Mouse (Mus musculus) lung, embryonic 16.5 days (tissue): ENCODE results near the gene Wdr24. TPM values are rescaled to one million over a fixed set of nuclear protein-coding genes. Genes with fewer than 3 reads are reported as not detected.

Experiments used
- ATAC-seq: fragments of 200-750 bp; cut with Nextera tagmentation; 2 replicates; pipeline ENCODE4 v1.8.0; 2017; ENCODE audit warnings: low read depth, mild to moderate bottlenecking, moderate library complexity
- H3K27ac ChIP-seq: fragments of 300-500 bp; sonication (generic); 2 replicates; pipeline ENCODE4 v1.5.1; 2014; ENCODE audit warnings: mild to moderate bottlenecking, control low read depth, low read length
- H3K27me3 ChIP-seq: fragments of 300-500 bp; sonication (generic); 2 replicates; pipeline ENCODE4 v1.6.1; 2014; ENCODE audit warnings: low read depth, low read length, mixed read lengths; ENCODE audit not compliant: control insufficient read depth, insufficient read depth
- H3K36me3 ChIP-seq: fragments of 300-500 bp; sonication (generic); 2 replicates; pipeline ENCODE4 v1.6.1; 2014; ENCODE audit warnings: low read length; ENCODE audit not compliant: control insufficient read depth, insufficient read depth
- H3K4me1 ChIP-seq: fragments of 300-500 bp; sonication (generic); replicated peaks from 2 replicates; pipeline ENCODE4 v1.6.1; 2014; ENCODE audit warnings: low read length, mixed read lengths; ENCODE audit not compliant: control insufficient read depth, insufficient read depth
- H3K4me2 ChIP-seq: fragments of 300-500 bp; sonication (generic); 2 replicates; pipeline ENCODE4 v1.6.1; 2014; ENCODE audit warnings: low read depth, low read length, control low read depth
- H3K4me3 ChIP-seq: fragments of 300-500 bp; sonication (generic); 2 replicates; pipeline ENCODE4 v1.5.1; 2014; ENCODE audit warnings: mild to moderate bottlenecking, low read length, control low read depth
- H3K9ac ChIP-seq: fragments of 300-500 bp; sonication (generic); 2 replicates; pipeline ENCODE4 v1.6.1; 2014; ENCODE audit warnings: low read length, control low read depth
- H3K9me3 ChIP-seq: fragments of 300-500 bp; sonication (generic); 2 replicates; pipeline ENCODE4 v1.6.1; 2016; ENCODE audit warnings: low read length; ENCODE audit not compliant: control insufficient read depth
- WGBS: fragments of 180-500 bp; shearing (Covaris S2); extraction: QIAGEN DNeasy Blood & Tissue Kit; methylation state at CpG from one replicate; pipeline ENCODE4 v1.1.7; 2014; 5-methylcytosine and 5-hydroxymethylcytosine counted together
- microRNA-seq: library from miRNA; unstranded; fragments of <30 nt; microRNA quantifications from one replicate; pipeline ENCODE4, GENCODE M21; 2016
- polyA plus RNA-seq: library from polyadenylated mRNA; unstranded; fragments of >200 nt; fragmentation: Nextera tagmentation; extraction: Ambion mirVana; gene quantifications from 2 replicates; pipeline ENCODE4 v1.2.1, GENCODE M21; 2015

Wdr24 gene
- polyA plus RNA-seq, 1 experiment from 2014 or later: 28.5 TPM

GRCm38 (mm10) chr17:25877741-25878610 is 54.5 kb downstream of the Wdr24 start:
- H3K4me2 ChIP-seq: no peak overlapping the region
- H3K9ac ChIP-seq: no peak overlapping the region
- H3K36me3 ChIP-seq: peaks cover 9% of the 10 kb centered on the region; the same call in 1 of the 2 replicates
- no peaks in the 10 kb centered on the region for H3K9me3 ChIP-seq
- H3K4me3 ChIP-seq: no peak overlapping the region
- no peak overlapping the region for H3K27ac ChIP-seq
- no peaks in the 10 kb centered on the region for H3K27me3 ChIP-seq
- peaks cover 19% of the 10 kb centered on the region for H3K4me1 ChIP-seq
- 92% methylated on average over 32 of the region's 32 CpGs for WGBS
- no peak for ATAC-seq

Small RNA genes within 50 kb of the gene (microRNA-seq; reads per million reads assigned to microRNA genes)
- gene Mir3082: not detected
- gene Mir6966: not detected

Other genes starting within 250 kb of the Wdr24 start
- 26.9 TPM in 2 replicates for gene Lmf1, start 244.5 kb upstream of the Wdr24 start, polyA plus RNA-seq
- gene Gng13, start 106.5 kb upstream of the Wdr24 start, polyA plus RNA-seq: 2.5 and 2.8 TPM in 2 replicates
- gene Chtf18, start 96.2 kb upstream of the Wdr24 start, polyA plus RNA-seq: 32.2 and 37.0 TPM in 2 replicates
- gene Rpusd1, start 96.0 kb upstream of the Wdr24 start, polyA plus RNA-seq: 25.0 and 26.6 TPM in 2 replicates
- gene Mslnl, start 87.6 kb upstream of the Wdr24 start, polyA plus RNA-seq: 1.4 TPM in 2 replicates
- 42.8 and 68.0 TPM in 2 replicates for gene Msln, start 69.2 kb upstream of the Wdr24 start, polyA plus RNA-seq
- gene Narfl, start 49.9 kb upstream of the Wdr24 start, polyA plus RNA-seq: 27.8 and 30.9 TPM in 2 replicates
- gene Haghl, start 38.0 kb upstream of the Wdr24 start, polyA plus RNA-seq: 57.5 and 57.7 TPM in 2 replicates
- gene Ccdc78, start 37.0 kb upstream of the Wdr24 start, polyA plus RNA-seq: 2.1 and 4.5 TPM in 2 replicates
- 115 and 125 TPM in 2 replicates for gene Fam173a, start 30.7 kb upstream of the Wdr24 start, polyA plus RNA-seq
- gene AC134908.4, start 28.0 kb upstream of the Wdr24 start, polyA plus RNA-seq: not detected in 2 replicates
- gene Metrn, start 26.5 kb upstream of the Wdr24 start, polyA plus RNA-seq: 43.3 and 44.2 TPM in 2 replicates
- gene Fbxl16, start 14.5 kb upstream of the Wdr24 start, polyA plus RNA-seq: 1.1 and 1.2 TPM in 2 replicates
- gene Jmjd8, start 5.2 kb downstream of the Wdr24 start, polyA plus RNA-seq: 55.4 and 57.2 TPM in 2 replicates
- gene Stub1, start 9.8 kb downstream of the Wdr24 start, polyA plus RNA-seq: 314 and 316 TPM in 2 replicates
- gene Rhbdl1, start 13.7 kb downstream of the Wdr24 start, polyA plus RNA-seq: 0.68 and 1.5 TPM in 2 replicates
- gene Gm20683, start 18.1 kb downstream of the Wdr24 start, polyA plus RNA-seq: 1.9 and 2.3 TPM in 2 replicates
- gene Rhot2, start 21.2 kb downstream of the Wdr24 start, polyA plus RNA-seq: 18.3 and 18.6 TPM in 2 replicates
- gene Wdr90, start 37.9 kb downstream of the Wdr24 start, polyA plus RNA-seq: 32.6 and 33.4 TPM in 2 replicates
- gene Mcrip2, start 45.1 kb downstream of the Wdr24 start, polyA plus RNA-seq: 20.6 and 21.6 TPM in 2 replicates
- gene Mettl26, start 51.4 kb downstream of the Wdr24 start, polyA plus RNA-seq: 54.2 and 58.4 TPM in 2 replicates
- 0.43 and 0.50 TPM in 2 replicates for gene Wfikkn1, start 57.2 kb downstream of the Wdr24 start, polyA plus RNA-seq
- gene Rab40c, start 96.1 kb downstream of the Wdr24 start, polyA plus RNA-seq: 23.4 and 26.5 TPM in 2 replicates
- 62.0 and 64.2 TPM in 2 replicates for gene Pigq, start 121.3 kb downstream of the Wdr24 start, polyA plus RNA-seq
- 0.41 and 1.1 TPM in 2 replicates for gene Nhlrc4, start 121.3 kb downstream of the Wdr24 start, polyA plus RNA-seq
- 0.08 and 0.16 TPM in 2 replicates for gene A930017K11Rik, start 128.9 kb downstream of the Wdr24 start, polyA plus RNA-seq
- gene Capn15, start 162.2 kb downstream of the Wdr24 start, polyA plus RNA-seq: 21.1 TPM in 2 replicates
- gene Rab11fip3, start 245.9 kb downstream of the Wdr24 start, polyA plus RNA-seq: 6.5 and 6.7 TPM in 2 replicates